Mouse (Mus musculus): Measurements from ENCODE around the gene Sac3d1. TPM values are rescaled to one million over a fixed set of nuclear protein-coding genes. Genes with fewer than 3 reads are reported as not detected.

Gene Sac3d1
- polyA plus RNA-seq, 1 experiment from 2014 or later = 56.1 TPM

- peak overlapping the region; percentile 86; the same call in 1 of the 2 replicates for H3K27ac ChIP-seq (ENCODE audit: low read depth, low read length)
- no peaks in the 10 kb centered on the region; the same call in 1 of the 2 replicates for H3K9me3 ChIP-seq (ENCODE audit: control insufficient read depth, low read length)
- DNase-seq (ENCODE audit: low spot score) = no peak
- peaks cover 4% of the 10 kb centered on the region; the same call in 1 of the 2 replicates for H3K36me3 ChIP-seq (ENCODE audit: control insufficient read depth, insufficient read depth, low read length)
- peak overlapping the region; percentile 56 for H3K4me3 ChIP-seq (ENCODE audit: low read depth, low read length)
- 69% methylated on average over 10 of the region's 10 CpGs for WGBS
- peak overlapping the region; percentile 66 for H3K4me2 ChIP-seq
- no peaks in the 10 kb centered on the region for H3K27me3 ChIP-seq (replicated peaks; ENCODE audit: control insufficient read depth, insufficient read depth, low read length)
- peaks cover 9% of the 10 kb centered on the region for H3K4me1 ChIP-seq (replicated peaks; ENCODE audit: control insufficient read depth, insufficient read depth, low read length)
- no peak for ATAC-seq (replicated peaks; ENCODE audit: low FRiP score)
- H3K9ac ChIP-seq (ENCODE audit: low read depth, low read length) = peak overlapping the region; percentile 71
Observed at GRCm38 (mm10) chr19:6126789-6127580, 8.5 kb upstream of the Sac3d1 start.

GRCm38 (mm10) chr19:6126289-6126688, 7.8 kb upstream of the Sac3d1 start:
- Histone ChIP-seq H3K27me3 (replicated peaks; ENCODE audit: control insufficient read depth, insufficient read depth, low read length) (no peaks in the 10 kb centered on the region), H3K4me2 (peak overlapping the region; percentile 66), H3K4me3 (ENCODE audit: low read depth, low read length) (no peak overlapping the region), H3K9me3 (ENCODE audit: control insufficient read depth, low read length) (no peaks in the 10 kb centered on the region; the same call in 1 of the 2 replicates), H3K4me1 (replicated peaks; ENCODE audit: control insufficient read depth, insufficient read depth, low read length) (peaks cover 5% of the 10 kb centered on the region), H3K27ac (ENCODE audit: low read depth, low read length) (no peak overlapping the region), H3K9ac (ENCODE audit: low read depth, low read length) (no peak overlapping the region), H3K36me3 (ENCODE audit: control insufficient read depth, insufficient read depth, low read length) (peaks cover 4% of the 10 kb centered on the region; the same call in 1 of the 2 replicates)
- ATAC-seq (replicated peaks; ENCODE audit: low FRiP score) (no peak), DNase-seq (ENCODE audit: low spot score) (no peak)
- 19% methylated on average over 4 of the region's 4 CpGs for WGBS

- no peak for DNase-seq (ENCODE audit: low spot score)
- 79% methylated on average over 2 of the region's 2 CpGs for WGBS
- Histone ChIP-seq H3K9ac (ENCODE audit: low read depth, low read length) (no peak overlapping the region), H3K27ac (ENCODE audit: low read depth, low read length) (no peak overlapping the region), H3K36me3 (ENCODE audit: control insufficient read depth, insufficient read depth, low read length) (peaks cover 4% of the 10 kb centered on the region; the same call in 1 of the 2 replicates), H3K9me3 (ENCODE audit: control insufficient read depth, low read length) (no peaks in the 10 kb centered on the region; the same call in 1 of the 2 replicates), H3K4me2 (no peak overlapping the region), H3K4me3 (ENCODE audit: low read depth, low read length) (no peak overlapping the region), H3K27me3 (replicated peaks; ENCODE audit: control insufficient read depth, insufficient read depth, low read length) (no peaks in the 10 kb centered on the region), H3K4me1 (replicated peaks; ENCODE audit: control insufficient read depth, insufficient read depth, low read length) (no peaks in the 10 kb centered on the region; the same call in none of the 2 replicates)
- no peak for ATAC-seq (replicated peaks; ENCODE audit: low FRiP score)
Observed at GRCm38 (mm10) chr19:6124898-6125297, 6.4 kb upstream of the Sac3d1 start.

GRCm38 (mm10) chr19:6123330-6123729, 4.9 kb upstream of the Sac3d1 start:
- Histone ChIP-seq H3K36me3 (ENCODE audit: control insufficient read depth, insufficient read depth, low read length) (peaks cover 4% of the 10 kb centered on the region; the same call in 1 of the 2 replicates), H3K4me1 (replicated peaks; ENCODE audit: control insufficient read depth, insufficient read depth, low read length) (peaks cover 3% of the 10 kb centered on the region), H3K4me2 (no peak overlapping the region), H3K4me3 (ENCODE audit: low read depth, low read length) (no peak overlapping the region), H3K27me3 (replicated peaks; ENCODE audit: control insufficient read depth, insufficient read depth, low read length) (no peaks in the 10 kb centered on the region), H3K9me3 (ENCODE audit: control insufficient read depth, low read length) (no peaks in the 10 kb centered on the region; the same call in 1 of the 2 replicates), H3K27ac (ENCODE audit: low read depth, low read length) (0 out of 2 replicates have a peak overlapping the region, but pooled peaks have one; percentile 5), H3K9ac (ENCODE audit: low read depth, low read length) (no peak overlapping the region)
- DNase-seq (ENCODE audit: low spot score) = no peak
- WGBS = 85% methylated on average over 8 of the region's 8 CpGs
- no peak for ATAC-seq (replicated peaks; ENCODE audit: low FRiP score)

- no peaks in the 10 kb centered on the region; the same call in 1 of the 2 replicates for H3K9me3 ChIP-seq (ENCODE audit: control insufficient read depth, low read length)
- peak overlapping the region; percentile 17; the same call in 1 of the 2 replicates for H3K4me3 ChIP-seq (ENCODE audit: low read depth, low read length)
- 56% methylated on average over 19 of the region's 19 CpGs for WGBS
- H3K27ac ChIP-seq (ENCODE audit: low read depth, low read length) = no peak overlapping the region; the same call in 1 of the 2 replicates
- peaks cover 4% of the 10 kb centered on the region; the same call in 1 of the 2 replicates for H3K36me3 ChIP-seq (ENCODE audit: control insufficient read depth, insufficient read depth, low read length)
- H3K4me1 ChIP-seq (replicated peaks; ENCODE audit: control insufficient read depth, insufficient read depth, low read length) = peaks cover 6% of the 10 kb centered on the region
- no peak overlapping the region for H3K9ac ChIP-seq (ENCODE audit: low read depth, low read length)
- DNase-seq (ENCODE audit: low spot score) (no peak), ATAC-seq (replicated peaks; ENCODE audit: low FRiP score) (no peak)
- H3K4me2 ChIP-seq = peak overlapping the region; percentile 41
- no peaks in the 10 kb centered on the region for H3K27me3 ChIP-seq (replicated peaks; ENCODE audit: control insufficient read depth, insufficient read depth, low read length)
Observed at GRCm38 (mm10) chr19:6121761-6122160, 3.3 kb upstream of the Sac3d1 start.

GRCm38 (mm10) chr19:6118677-6119185, 281 bp upstream of the Sac3d1 start:
- H3K9ac ChIP-seq (ENCODE audit: low read depth, low read length) = peak overlapping the region; percentile 93; the same call in 1 of the 2 replicates
- peak overlapping the region; percentile 82 for H3K4me3 ChIP-seq (ENCODE audit: low read depth, low read length)
- DNase-seq (ENCODE audit: low spot score) (no peak), ATAC-seq (replicated peaks; ENCODE audit: low FRiP score) (no peak)
- H3K27ac ChIP-seq (ENCODE audit: low read depth, low read length) = peak overlapping the region; percentile 98; the same call in 1 of the 2 replicates
- no peaks in the 10 kb centered on the region for H3K27me3 ChIP-seq (replicated peaks; ENCODE audit: control insufficient read depth, insufficient read depth, low read length)
- H3K9me3 ChIP-seq (ENCODE audit: control insufficient read depth, low read length) = no peaks in the 10 kb centered on the region
- peaks cover 10% of the 10 kb centered on the region for H3K4me1 ChIP-seq (replicated peaks; ENCODE audit: control insufficient read depth, insufficient read depth, low read length)
- WGBS = 6% methylated on average over 8 of the region's 8 CpGs
- peaks cover 17% of the 10 kb centered on the region; the same call in 1 of the 2 replicates for H3K36me3 ChIP-seq (ENCODE audit: control insufficient read depth, insufficient read depth, low read length)
- peak overlapping the region; percentile 85 for H3K4me2 ChIP-seq

GRCm38 (mm10) chr19:6117346-6117985, 984 bp downstream of the Sac3d1 start:
- Histone ChIP-seq H3K4me3 (ENCODE audit: low read depth, low read length) (peak overlapping the region; percentile 82), H3K9ac (ENCODE audit: low read depth, low read length) (peak overlapping the region; percentile 93), H3K27me3 (replicated peaks; ENCODE audit: control insufficient read depth, insufficient read depth, low read length) (no peaks in the 10 kb centered on the region), H3K4me1 (replicated peaks; ENCODE audit: control insufficient read depth, insufficient read depth, low read length) (peaks cover 10% of the 10 kb centered on the region), H3K27ac (ENCODE audit: low read depth, low read length) (peak overlapping the region; percentile 98), H3K36me3 (ENCODE audit: control insufficient read depth, insufficient read depth, low read length) (peaks cover 14% of the 10 kb centered on the region; the same call in 1 of the 2 replicates), H3K9me3 (ENCODE audit: control insufficient read depth, low read length) (no peaks in the 10 kb centered on the region), H3K4me2 (peak overlapping the region; percentile 85)
- 4% methylated on average over 32 of the region's 32 CpGs for WGBS
- no peak for ATAC-seq (replicated peaks; ENCODE audit: low FRiP score)
- DNase-seq (ENCODE audit: low spot score) = no peak

- Histone ChIP-seq H3K36me3 (ENCODE audit: control insufficient read depth, insufficient read depth, low read length) (peaks cover 14% of the 10 kb centered on the region; the same call in 1 of the 2 replicates), H3K27ac (ENCODE audit: low read depth, low read length) (no peak overlapping the region), H3K4me1 (replicated peaks; ENCODE audit: control insufficient read depth, insufficient read depth, low read length) (peaks cover 10% of the 10 kb centered on the region), H3K9me3 (ENCODE audit: control insufficient read depth, low read length) (no peaks in the 10 kb centered on the region), H3K4me3 (ENCODE audit: low read depth, low read length) (peak overlapping the region; percentile 82), H3K4me2 (peak overlapping the region; percentile 85), H3K9ac (ENCODE audit: low read depth, low read length) (peak overlapping the region; percentile 93), H3K27me3 (replicated peaks; ENCODE audit: control insufficient read depth, insufficient read depth, low read length) (no peaks in the 10 kb centered on the region)
- 91% methylated on average over 15 of the region's 15 CpGs for WGBS
- ATAC-seq (replicated peaks; ENCODE audit: low FRiP score) (no peak), DNase-seq (ENCODE audit: low spot score) (no peak)
Observed at GRCm38 (mm10) chr19:6116113-6116850, 2.2 kb downstream of the Sac3d1 start.
